Mouse (Mus musculus) forebrain, embryonic 12.5 days (tissue): ENCODE measurements at regions not wholly inside any gene's neighbourhood (a gene's known extent, or its start where the extent isn't known, plus 50 kb on each side); places are given as distances from the start of the nearest gene placed in this dataset.

ENCODE experiments used
- ATAC-seq: fragments of 200-750 bp; cut with Nextera tagmentation; 2 replicates; pipeline ENCODE4 v1.8.0; 2017; ENCODE audit warnings: moderate TSS enrichment; ENCODE audit not compliant: low FRiP score
- H3K27ac ChIP-seq: fragments of 300-500 bp; sonication (generic); 2 replicates; pipeline ENCODE4 v1.5.1; 2016; ENCODE audit warnings: mild to moderate bottlenecking
- H3K27me3 ChIP-seq: fragments of 300-500 bp; sonication (generic); 2 replicates; pipeline ENCODE4 v1.6.1; 2016; ENCODE audit warnings: mild to moderate bottlenecking
- H3K36me3 ChIP-seq: fragments of 300-500 bp; sonication (generic); replicated peaks from 2 replicates; pipeline ENCODE4 v1.6.1; 2016; ENCODE audit warnings: mild to moderate bottlenecking
- H3K4me1 ChIP-seq: fragments of 300-500 bp; sonication (generic); 2 replicates; pipeline ENCODE4 v1.6.1; 2016
- H3K4me2 ChIP-seq: fragments of 300-500 bp; sonication (generic); 2 replicates; pipeline ENCODE4 v1.6.1; 2016; ENCODE audit warnings: mild to moderate bottlenecking, moderate library complexity
- H3K4me3 ChIP-seq: fragments of 300-500 bp; sonication (generic); replicated peaks from 2 replicates; pipeline ENCODE4 v1.5.1; 2016; ENCODE audit warnings: mild to moderate bottlenecking
- H3K9ac ChIP-seq: fragments of 300-500 bp; sonication (generic); 2 replicates; pipeline ENCODE4 v1.6.1; 2016; ENCODE audit warnings: mild to moderate bottlenecking
- H3K9me3 ChIP-seq: fragments of 300-500 bp; sonication (generic); 2 replicates; pipeline ENCODE4 v1.6.1; 2016
- WGBS: fragments of 180-500 bp; shearing (Covaris S2); methylation state at CpG from one replicate; pipeline ENCODE4 v1.1.7; 2016; 5-methylcytosine and 5-hydroxymethylcytosine counted together

DNA sequence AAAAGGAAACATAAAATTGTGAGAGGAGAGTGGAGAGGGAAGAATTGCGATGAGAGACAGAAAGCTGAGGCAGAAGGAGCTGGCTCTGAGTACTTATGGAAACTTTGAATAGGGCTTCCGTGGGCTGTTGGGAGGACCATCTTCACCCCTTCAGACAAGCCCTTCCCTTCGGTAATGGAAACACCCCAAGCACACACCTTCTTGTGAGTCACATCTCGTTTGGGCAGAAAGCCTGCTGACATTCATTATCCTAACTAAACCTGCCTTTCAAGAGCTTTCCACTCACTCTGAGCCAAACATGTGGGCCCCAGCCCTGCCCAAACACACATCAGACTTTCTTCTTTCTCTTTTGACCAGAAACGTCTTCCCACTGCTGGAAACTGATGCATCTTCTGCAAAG is 232.3 kb upstream of the Nfe2l3 start:
- WGBS = 54% methylated on average over 5 of the region's 5 CpGs
- H3K4me1 ChIP-seq = no peaks in the 10 kb centered on the region
- H3K4me2 ChIP-seq = no peak overlapping the region
- H3K9ac ChIP-seq = no peak overlapping the region
- H3K27ac ChIP-seq = no peak overlapping the region
- H3K4me3 ChIP-seq = no peak overlapping the region
- H3K9me3 ChIP-seq = no peaks in the 10 kb centered on the region
- no peak for ATAC-seq
- no peaks in the 10 kb centered on the region for H3K36me3 ChIP-seq
- peaks cover 43% of the 10 kb centered on the region for H3K27me3 ChIP-seq

- Histone ChIP-seq H3K4me2 (no peak overlapping the region), H3K9ac (no peak overlapping the region), H3K27me3 (peaks cover 47% of the 10 kb centered on the region), H3K36me3 (no peaks in the 10 kb centered on the region), H3K4me1 (no peaks in the 10 kb centered on the region), H3K9me3 (no peaks in the 10 kb centered on the region), H3K27ac (no peak overlapping the region), H3K4me3 (no peak overlapping the region)
- no peak for ATAC-seq
- 91% methylated on average over 14 of the region's 14 CpGs for WGBS
Observed at GRCm38 (mm10) chr6:51200837-51201236, 231.6 kb upstream of the Nfe2l3 start.

DNA sequence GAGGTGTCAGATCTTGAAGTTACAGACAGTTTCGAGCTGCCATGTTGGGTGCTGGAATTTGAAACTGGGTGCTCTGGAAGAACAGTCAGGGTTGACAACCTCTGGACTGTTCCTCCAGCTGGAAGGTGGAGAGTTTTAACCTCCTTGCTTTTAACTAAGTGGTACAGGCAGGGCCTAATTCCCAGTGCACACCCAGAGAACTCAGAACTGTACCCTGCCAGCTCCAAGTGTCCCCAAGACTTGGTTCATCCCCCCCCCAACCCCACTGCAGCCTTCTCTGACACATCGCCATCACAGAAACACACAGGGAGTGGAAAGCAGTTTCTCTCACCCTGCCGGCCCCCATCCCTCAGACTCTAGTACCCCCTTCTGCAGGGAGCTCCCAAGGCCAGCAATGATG is 228.2 kb upstream of the Nfe2l3 start:
- Histone ChIP-seq H3K4me3 (no peak overlapping the region), H3K27ac (no peak overlapping the region), H3K4me2 (no peak overlapping the region), H3K27me3 (peaks cover 48% of the 10 kb centered on the region), H3K9me3 (no peaks in the 10 kb centered on the region), H3K9ac (no peak overlapping the region), H3K36me3 (no peaks in the 10 kb centered on the region), H3K4me1 (peaks cover 14% of the 10 kb centered on the region)
- no peak for ATAC-seq
- WGBS = 64% methylated on average over 3 of the region's 3 CpGs

DNA sequence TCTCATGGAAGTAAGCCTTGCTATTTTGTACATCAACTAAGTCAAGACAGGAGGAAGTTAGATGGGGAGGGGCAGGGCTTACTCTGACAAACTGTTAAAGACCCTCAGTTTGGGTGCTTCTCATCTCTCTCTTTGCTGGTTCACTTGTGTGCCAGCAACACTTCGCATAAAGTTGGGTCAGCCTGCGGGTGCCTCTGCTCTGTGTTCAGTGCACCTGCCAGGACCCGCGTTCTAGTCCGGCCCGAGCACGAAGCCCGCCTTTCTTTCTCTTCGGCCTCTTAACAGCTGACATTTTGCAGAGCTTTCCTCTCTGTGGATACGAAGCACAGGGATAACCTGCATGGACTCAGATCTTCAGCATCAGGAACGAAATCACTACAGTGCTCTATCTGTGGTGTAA is 227.1 kb upstream of the Nfe2l3 start:
- no peak overlapping the region for H3K27ac ChIP-seq
- no peaks in the 10 kb centered on the region for H3K9me3 ChIP-seq
- H3K27me3 ChIP-seq = peaks cover 43% of the 10 kb centered on the region
- WGBS = 85% methylated on average over 11 of the region's 11 CpGs
- H3K4me1 ChIP-seq = peaks cover 14% of the 10 kb centered on the region
- H3K36me3 ChIP-seq = no peaks in the 10 kb centered on the region
- ATAC-seq = no peak
- no peak overlapping the region for H3K4me3 ChIP-seq
- no peak overlapping the region for H3K9ac ChIP-seq
- no peak overlapping the region for H3K4me2 ChIP-seq

DNA sequence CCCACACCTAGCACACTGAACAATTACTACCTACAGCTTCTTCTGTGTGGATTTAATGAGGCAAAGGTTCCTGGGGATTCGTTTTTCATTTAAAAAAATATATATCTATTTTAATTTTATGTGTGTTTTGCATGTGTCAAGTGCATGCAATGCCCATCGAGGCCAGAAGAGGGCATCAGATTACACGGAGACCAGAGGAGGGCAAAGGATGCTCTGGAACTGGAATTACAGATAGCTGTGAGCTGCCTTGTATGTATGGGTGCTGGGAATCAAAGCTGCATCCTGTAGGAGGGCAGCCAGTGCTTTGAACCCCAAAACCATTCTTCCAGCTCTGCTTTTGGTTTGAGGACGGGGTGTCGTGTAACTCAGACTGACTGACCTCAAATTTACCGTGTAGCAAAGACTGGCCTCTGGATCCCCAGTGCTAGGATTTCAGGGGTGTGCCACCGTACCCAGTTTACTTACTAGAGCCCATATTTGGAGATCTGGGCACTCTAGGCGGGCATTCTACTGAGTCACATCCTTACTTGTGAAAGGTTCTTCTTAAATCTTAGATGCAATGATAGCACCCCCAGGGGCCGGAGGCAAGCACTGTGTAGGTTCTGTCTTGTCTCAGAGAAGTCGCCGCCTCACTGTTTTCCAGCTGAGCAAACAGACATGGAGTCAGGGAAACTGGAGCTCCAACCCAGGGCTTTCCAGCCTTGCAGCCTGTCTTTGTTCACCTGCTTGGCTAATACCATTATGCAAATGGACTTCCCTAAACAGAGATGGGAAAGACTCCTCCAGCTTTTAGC is 225.6 kb upstream of the Nfe2l3 start:
- Histone ChIP-seq H3K9me3 (no peaks in the 10 kb centered on the region), H3K36me3 (no peaks in the 10 kb centered on the region), H3K4me3 (peak overlapping the region; percentile 18; the same call in 1 of the 2 replicates), H3K27ac (0 out of 2 replicates have a peak overlapping the region, but pooled peaks have one; percentile 75), H3K9ac (peak overlapping the region; percentile 12; the same call in 1 of the 2 replicates), H3K4me2 (peak overlapping the region; percentile 46), H3K27me3 (peaks cover 40% of the 10 kb centered on the region), H3K4me1 (peaks cover 14% of the 10 kb centered on the region)
- peak; percentile 17; the same call in 1 of the 2 replicates for ATAC-seq
- 6% methylated on average over 11 of the region's 11 CpGs for WGBS

DNA sequence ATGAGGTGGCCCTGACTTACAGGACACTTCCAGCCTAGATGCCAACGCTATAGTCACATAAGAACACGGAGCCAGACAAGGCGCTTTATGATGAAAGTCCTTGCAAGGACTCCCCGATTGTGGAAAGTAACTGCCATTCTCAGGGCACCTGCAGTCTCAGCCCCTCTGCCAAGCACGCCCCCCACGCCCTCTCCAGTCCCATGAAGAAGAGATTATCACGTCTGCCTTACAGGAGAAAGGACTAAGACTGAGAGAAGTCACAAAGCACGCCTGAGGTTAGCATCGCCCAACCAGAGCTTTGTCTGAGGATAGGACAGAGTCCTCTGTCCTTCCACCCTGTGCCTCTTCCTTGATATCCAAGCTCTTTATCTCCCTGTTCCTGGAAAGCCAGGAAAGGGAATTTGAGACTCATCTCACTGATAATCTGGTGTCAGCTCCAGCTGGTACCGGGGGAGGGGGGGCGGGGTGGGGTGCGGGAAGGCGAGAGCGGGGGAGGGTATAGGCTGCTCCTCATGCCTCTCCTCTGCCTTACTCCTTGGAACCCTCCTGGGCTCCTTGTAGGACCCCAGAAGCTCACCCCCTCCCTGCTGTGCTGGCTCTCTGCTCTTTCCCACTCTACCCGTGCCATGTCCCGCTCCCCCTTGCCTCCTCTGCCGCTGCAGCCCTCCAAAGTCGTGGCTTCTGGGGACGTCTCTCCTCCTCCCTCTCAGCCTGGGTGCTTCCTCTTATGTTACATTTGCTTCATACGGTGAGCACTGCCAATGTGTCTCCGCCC is 224.7 kb upstream of the Nfe2l3 start:
- WGBS = 1% methylated on average over 21 of the region's 21 CpGs
- peak overlapping the region; percentile 75 for H3K27ac ChIP-seq
- H3K36me3 ChIP-seq = no peaks in the 10 kb centered on the region
- peaks cover 14% of the 10 kb centered on the region for H3K4me1 ChIP-seq
- no peaks in the 10 kb centered on the region for H3K9me3 ChIP-seq
- peak overlapping the region; percentile 18 for H3K4me3 ChIP-seq
- peak overlapping the region; percentile 46 for H3K4me2 ChIP-seq
- peak overlapping the region; percentile 45; the same call in 1 of the 2 replicates for H3K9ac ChIP-seq
- peak; percentile 75 for ATAC-seq
- H3K27me3 ChIP-seq = peaks cover 40% of the 10 kb centered on the region

DNA sequence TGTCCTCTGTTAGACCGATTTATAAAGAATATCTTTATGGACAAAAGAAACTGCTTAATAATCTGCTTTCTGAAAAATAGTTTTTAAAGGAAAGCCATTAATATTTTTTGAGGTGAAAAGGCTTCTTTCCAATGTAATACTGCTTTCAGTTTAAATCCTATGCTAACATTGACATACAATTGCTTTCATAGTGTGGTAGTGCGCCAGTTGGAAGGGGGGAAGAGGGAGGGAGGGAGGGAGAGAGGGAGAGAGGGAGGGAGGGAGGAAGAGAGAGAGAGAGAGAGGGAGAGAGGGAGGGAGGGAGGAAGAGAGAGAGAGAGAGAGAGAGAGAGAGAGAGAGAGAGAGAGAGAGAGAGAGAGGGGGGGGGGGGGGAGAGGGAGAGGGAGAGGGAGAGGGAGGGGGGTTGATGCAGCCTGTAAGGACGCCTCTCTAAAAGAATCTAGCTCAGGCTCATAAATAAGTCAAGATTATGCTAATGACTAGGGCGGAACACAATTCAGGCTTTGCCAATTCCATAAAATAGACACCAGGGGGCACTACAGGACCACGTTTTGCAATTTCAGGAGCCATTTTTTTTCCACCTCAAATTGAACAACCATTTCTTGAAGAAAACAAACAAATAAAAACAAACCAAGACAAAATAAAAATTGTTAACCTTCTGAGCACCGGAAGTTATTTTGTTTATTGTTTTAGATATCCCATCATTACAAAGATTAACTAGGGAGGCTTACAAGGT is 223.6 kb upstream of the Nfe2l3 start:
- WGBS = 1% methylated on average over 6 of the region's 6 CpGs
- no peak overlapping the region for H3K4me2 ChIP-seq

GRCm38 (mm10) chr6:51211418-51211817 is 221.1 kb upstream of the Nfe2l3 start:
- 61% methylated on average over 7 of the region's 7 CpGs for WGBS
- ATAC-seq = no peak

More for the DNA sequence above, 223.6 kb upstream of the Nfe2l3 start:
- H3K4me1 ChIP-seq = peaks cover 14% of the 10 kb centered on the region
- H3K36me3 ChIP-seq = no peaks in the 10 kb centered on the region
- no peaks in the 10 kb centered on the region for H3K9me3 ChIP-seq
- no peak overlapping the region for H3K9ac ChIP-seq
- ATAC-seq = peak; percentile 80
- no peak overlapping the region for H3K27ac ChIP-seq
- H3K4me3 ChIP-seq = no peak overlapping the region
- H3K27me3 ChIP-seq = peaks cover 37% of the 10 kb centered on the region

GRCm38 (mm10) chr6:51212216-51212615 is 220.3 kb upstream of the Nfe2l3 start:
- Histone ChIP-seq H3K9ac (no peak overlapping the region), H3K27me3 (peaks cover 13% of the 10 kb centered on the region), H3K27ac (no peak overlapping the region), H3K9me3 (no peaks in the 10 kb centered on the region), H3K4me2 (no peak overlapping the region), H3K36me3 (no peaks in the 10 kb centered on the region), H3K4me1 (peaks cover 10% of the 10 kb centered on the region), H3K4me3 (no peak overlapping the region)
- WGBS = 83% methylated on average over 8 of the region's 8 CpGs
- no peak for ATAC-seq

More at GRCm38 (mm10) chr6:51211418-51211817, 221.1 kb upstream of the Nfe2l3 start:
- Histone ChIP-seq H3K9ac (no peak overlapping the region), H3K27me3 (peaks cover 18% of the 10 kb centered on the region), H3K9me3 (no peaks in the 10 kb centered on the region), H3K4me3 (no peak overlapping the region), H3K36me3 (no peaks in the 10 kb centered on the region), H3K4me2 (no peak overlapping the region), H3K27ac (no peak overlapping the region), H3K4me1 (peaks cover 14% of the 10 kb centered on the region)

GRCm38 (mm10) chr6:51215371-51215770 is 217.1 kb upstream of the Nfe2l3 start:
- no peak for ATAC-seq
- no peak overlapping the region for H3K4me2 ChIP-seq
- H3K4me3 ChIP-seq = no peak overlapping the region
- H3K9ac ChIP-seq = no peak overlapping the region
- no peaks in the 10 kb centered on the region for H3K9me3 ChIP-seq
- 0 out of 2 replicates have a peak, but pooled peaks cover 2% of the 10 kb centered on the region for H3K27me3 ChIP-seq
- no peaks in the 10 kb centered on the region for H3K36me3 ChIP-seq
- no peak overlapping the region for H3K27ac ChIP-seq
- no peaks in the 10 kb centered on the region for H3K4me1 ChIP-seq
- 90% methylated on average over 10 of the region's 10 CpGs for WGBS

- Histone ChIP-seq H3K9me3 (no peaks in the 10 kb centered on the region), H3K9ac (no peak overlapping the region), H3K4me1 (no peaks in the 10 kb centered on the region), H3K4me2 (no peak overlapping the region), H3K36me3 (no peaks in the 10 kb centered on the region), H3K27ac (no peak overlapping the region), H3K4me3 (no peak overlapping the region), H3K27me3 (no peaks in the 10 kb centered on the region)
- ATAC-seq = no peak
- 70% methylated on average over 8 of the region's 8 CpGs for WGBS
Observed at GRCm38 (mm10) chr6:51216472-51216871, 216.0 kb upstream of the Nfe2l3 start.

DNA sequence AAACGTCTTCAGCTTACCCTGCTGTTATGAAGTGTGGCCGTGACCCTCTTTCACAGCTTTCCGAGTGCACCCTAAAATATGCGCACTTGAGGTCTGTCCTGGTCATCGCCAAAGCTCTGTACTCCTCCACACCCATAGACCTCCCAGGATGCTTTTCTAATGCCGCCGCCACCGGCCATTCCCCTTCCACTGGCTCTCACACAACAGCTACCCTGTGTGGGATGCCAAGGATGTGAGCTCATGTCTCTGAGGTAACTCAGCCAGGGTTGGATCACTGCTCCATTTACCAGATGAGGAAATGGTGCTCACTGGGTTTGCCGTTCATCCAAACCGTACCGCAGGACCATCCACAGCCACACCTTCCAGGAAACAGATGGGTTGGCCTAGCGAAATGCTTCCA is 212.8 kb upstream of the Nfe2l3 start:
- Histone ChIP-seq H3K9ac (no peak overlapping the region), H3K36me3 (no peaks in the 10 kb centered on the region), H3K27me3 (no peaks in the 10 kb centered on the region), H3K9me3 (no peaks in the 10 kb centered on the region), H3K4me3 (no peak overlapping the region), H3K4me1 (no peaks in the 10 kb centered on the region), H3K4me2 (no peak overlapping the region), H3K27ac (no peak overlapping the region)
- ATAC-seq = no peak
- 91% methylated on average over 12 of the region's 12 CpGs for WGBS
